Mouse (Mus musculus) CH12.LX (cell line): Measurements from ENCODE around the gene Abhd12.

Experiments
- CTCF ChIP-seq, 2 experiments: IDR thresholded peaks in 1 of 2; conservative IDR thresholded peaks in 1 of 2; 2 replicates each; pipeline ENCODE4 v1.5.1; 2011 to 2012; ENCODE audit warnings: low read depth in 2 of 2, low read length in 2 of 2, improper control_type of control experiment in 1 of 2, inconsistent platforms in 1 of 2, mild to moderate bottlenecking in 1 of 2, moderate library complexity in 1 of 2
- E2F4 ChIP-seq: IDR thresholded peaks from 2 replicates; pipeline ENCODE4 v1.6.1; 2011; ENCODE audit warnings: low read depth, low read length, improper control_type of control experiment; ENCODE audit not compliant: insufficient replicate concordance
- ELF1 ChIP-seq: IDR thresholded peaks from 2 replicates; pipeline ENCODE4 v1.6.1; 2014; ENCODE audit warnings: low read depth, mild to moderate bottlenecking, inconsistent platforms, low read length, improper control_type of control experiment
- POLR2A ChIP-seq: IDR thresholded peaks from 2 replicates; pipeline ENCODE4 v1.6.1; 2011; ENCODE audit warnings: low read depth, mild to moderate bottlenecking, improper control_type of control experiment, low read length
- RAD21 ChIP-seq: IDR thresholded peaks from 2 replicates; pipeline ENCODE4 v1.6.1; 2011; ENCODE audit warnings: low read depth, mild to moderate bottlenecking, low read length, improper control_type of control experiment, moderate library complexity
- SMC3 ChIP-seq: IDR thresholded peaks from 2 replicates; pipeline ENCODE4 v1.6.1; 2011; ENCODE audit warnings: low read depth, low read length, improper control_type of control experiment
- UBTF ChIP-seq: IDR thresholded peaks from 2 replicates; pipeline ENCODE4 v1.6.1; 2012; ENCODE audit warnings: low read depth, mild to moderate bottlenecking, inconsistent platforms, low read length, improper control_type of control experiment, moderate library complexity
- USF1 ChIP-seq: IDR thresholded peaks from 2 replicates; pipeline ENCODE4 v1.6.1; 2014; ENCODE audit warnings: low read depth, mild to moderate bottlenecking, inconsistent platforms, low read length, improper control_type of control experiment
- USF2 ChIP-seq: conservative IDR thresholded peaks from 2 replicates; pipeline ENCODE4 v1.6.1; 2011; ENCODE audit warnings: low read depth, low read length, improper control_type of control experiment
- ZKSCAN1 ChIP-seq: IDR thresholded peaks from 2 replicates; pipeline ENCODE4 v1.6.1; 2012; ENCODE audit warnings: low read depth, inconsistent platforms, low read length, improper control_type of control experiment, borderline replicate concordance
- ZNF384 ChIP-seq: IDR thresholded peaks from 2 replicates; pipeline ENCODE4 v1.6.1; 2012; ENCODE audit warnings: low read depth, low read length, improper control_type of control experiment, inconsistent platforms

DNA sequence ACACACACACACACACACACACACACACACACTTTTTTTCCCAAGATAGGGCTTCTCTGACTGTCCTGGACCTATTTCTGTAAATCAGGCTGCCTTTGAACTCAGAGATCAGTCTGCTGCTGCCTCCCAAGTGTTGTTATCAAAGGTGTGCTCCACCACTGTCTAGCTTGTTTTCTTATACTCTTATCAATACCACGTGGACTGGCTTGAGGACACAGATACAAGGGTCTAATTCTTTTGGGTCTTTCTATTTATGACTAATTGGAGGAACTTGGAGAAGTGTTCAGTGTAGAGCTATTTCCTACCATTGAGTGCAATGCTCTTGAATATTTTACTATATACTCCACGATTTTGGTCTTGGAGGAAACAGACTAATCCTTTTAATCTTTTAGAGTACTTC lies 17.2 kb downstream of the Abhd12 start:
- TF ChIP-seq ELF1: no peak
- TF ChIP-seq E2F4: no peak
- TF ChIP-seq CTCF (conservative IDR thresholded peaks at IDR 0.05 in 1 of 2, IDR thresholded peaks at IDR 0.05 in 1 of 2; ENCODE audit: low read depth in 2 of 2, low read length in 2 of 2): no peak
- TF ChIP-seq POLR2A: no peak
- TF ChIP-seq USF1: no peak
- TF ChIP-seq ZNF384: no peak
- no peak for TF ChIP-seq RAD21
- TF ChIP-seq ZKSCAN1: no peak
- no peak for TF ChIP-seq SMC3
- no peak for TF ChIP-seq UBTF
- TF ChIP-seq USF2: no peak
